Mouse (Mus musculus): ENCODE data around the gene Aqp1. TPM values are rescaled to one million over a fixed set of nuclear protein-coding genes. Genes with fewer than 3 reads are reported as not detected.
A peak's percentile ranks its signal among the peaks of the same experiment; 100 is the strongest.

Gene Aqp1
- total RNA-seq, 2 experiments from 2014 or later: 0.70 to 0.74 TPM

DNA sequence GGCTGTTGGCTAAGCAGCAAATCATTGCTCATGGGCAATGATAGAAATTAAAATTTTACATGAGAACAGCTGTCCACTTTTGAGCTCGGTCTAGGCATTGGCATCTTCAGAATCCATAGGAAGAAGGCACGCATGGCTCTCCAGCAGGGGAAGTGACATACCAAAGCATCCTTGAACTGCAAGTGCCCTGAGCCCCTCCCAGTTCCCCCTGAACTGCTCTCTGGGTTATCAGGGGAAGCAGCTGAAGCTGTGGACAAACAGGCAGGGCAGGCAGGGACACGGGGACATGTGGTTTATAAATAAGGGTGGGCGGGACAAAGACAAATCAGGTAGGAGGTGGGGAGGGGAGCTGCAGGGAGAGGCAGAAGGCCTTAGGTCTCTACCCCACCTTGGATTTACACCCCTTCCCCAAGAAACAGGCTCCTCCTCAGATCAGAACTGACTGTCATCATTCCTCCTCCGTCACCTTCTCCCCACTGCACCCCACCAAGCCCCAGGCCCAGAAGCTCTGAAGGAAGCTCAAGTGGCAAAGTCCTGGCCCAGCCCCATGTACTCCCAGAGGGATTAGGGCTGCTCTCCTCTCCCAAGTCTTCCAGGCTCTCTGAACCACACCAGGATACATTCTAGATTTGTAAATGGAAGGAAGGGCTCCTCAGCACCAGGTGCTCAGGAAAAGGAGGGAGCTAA is 19.9 kb downstream of the Aqp1 start:
- DNase-seq (ENCODE audit: extremely low spot score in 1 of 2, low spot score in 1 of 2): no peak

DNA sequence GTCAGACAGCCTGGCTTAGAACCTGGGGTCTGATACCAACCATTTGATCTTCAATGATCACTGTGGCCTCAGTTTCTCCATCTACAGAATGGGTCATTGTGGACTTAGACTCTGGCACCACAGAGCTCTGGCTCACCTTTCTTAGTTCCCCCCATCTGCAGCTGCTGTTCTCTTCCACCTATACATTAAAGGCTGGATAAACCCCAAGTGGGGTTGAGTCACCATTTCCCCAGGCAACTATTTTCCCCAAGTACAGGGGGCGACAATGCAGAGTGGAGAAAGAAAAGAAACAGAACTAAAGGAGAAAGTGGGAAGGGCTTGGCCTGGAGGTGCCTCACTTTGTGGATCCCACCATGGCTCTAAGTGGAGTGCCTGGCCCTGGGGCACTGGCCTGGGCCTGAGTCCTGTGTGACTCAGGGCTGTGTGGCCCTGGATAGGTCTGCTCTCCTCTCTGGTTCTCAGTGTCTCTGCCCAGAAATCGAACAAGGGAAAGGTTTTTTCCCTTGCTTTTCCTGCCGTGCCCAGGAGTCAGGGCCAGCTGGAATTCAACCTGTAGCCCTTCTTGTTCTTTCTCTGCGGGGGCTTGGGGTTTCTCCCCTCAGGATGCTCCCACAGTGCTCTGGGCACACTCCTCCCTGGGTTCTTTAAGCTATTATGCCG is 20.9 kb downstream of the Aqp1 start:
- no peak for DNase-seq (ENCODE audit: extremely low spot score in 1 of 2, low spot score in 1 of 2)

DNA sequence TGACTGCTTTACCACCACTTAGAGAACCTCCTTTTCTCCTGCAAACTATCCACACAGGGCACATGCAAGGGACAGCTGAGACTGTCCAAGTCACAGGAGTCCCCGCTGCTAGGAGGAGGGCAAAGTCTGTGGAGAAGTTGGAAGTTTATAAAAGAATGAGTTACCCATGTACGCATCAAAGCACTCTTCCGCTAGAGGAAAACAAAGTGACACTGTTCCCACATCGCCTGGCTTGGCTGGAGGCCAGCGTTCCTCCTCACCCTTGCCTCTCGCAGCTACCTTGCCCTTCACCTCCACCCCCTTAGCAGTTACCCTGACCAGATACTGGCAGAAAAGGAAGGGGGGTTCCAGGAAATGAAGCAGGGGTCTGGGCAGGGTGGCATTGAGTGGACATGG is 21.4 kb downstream of the Aqp1 start:
- no peak for DNase-seq (ENCODE audit: extremely low spot score in 1 of 2, low spot score in 1 of 2)

DNA sequence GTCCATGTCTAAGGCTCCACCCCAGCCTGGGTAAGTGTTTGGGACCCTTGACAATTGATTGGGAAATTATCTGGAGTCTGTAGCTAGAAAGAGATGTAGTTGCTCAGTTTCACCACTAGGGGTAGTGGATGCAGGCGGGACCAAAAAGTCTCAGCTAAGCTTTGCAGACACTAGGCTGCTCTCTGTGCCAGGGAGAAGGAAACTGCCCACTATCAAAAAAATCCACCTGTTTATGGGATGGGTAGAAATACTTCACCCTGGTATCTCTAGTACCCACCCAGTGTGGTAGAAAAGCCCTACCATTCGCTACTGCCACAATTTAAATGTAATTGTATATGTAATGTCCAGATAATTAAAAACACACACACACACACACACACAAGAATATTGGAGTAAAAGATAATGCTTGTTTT is 22.5 kb downstream of the Aqp1 start:
- DNase-seq (ENCODE audit: extremely low spot score in 1 of 2, low spot score in 1 of 2): no peak

DNA sequence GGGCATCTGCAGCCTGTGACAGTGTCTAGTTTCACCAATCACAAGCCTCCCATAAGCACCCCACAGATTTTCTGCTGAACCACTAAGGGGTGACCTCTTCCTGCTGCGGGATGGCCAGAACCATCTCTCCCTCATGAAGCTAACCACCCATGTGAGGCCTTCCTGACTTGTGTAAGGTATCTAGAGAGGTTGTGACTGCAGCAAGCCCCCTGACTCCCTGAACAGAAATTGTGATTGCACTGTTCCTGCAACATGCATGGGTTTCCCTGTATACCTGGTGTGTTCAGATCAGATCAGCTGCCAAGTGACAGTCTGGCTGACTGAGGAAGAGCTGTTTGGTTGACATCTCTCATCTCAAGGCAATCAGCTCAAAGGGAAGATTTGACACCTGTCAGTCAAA is 26.4 kb downstream of the Aqp1 start:
- DNase-seq (ENCODE audit: extremely low spot score in 1 of 2, low spot score in 1 of 2): no peak

DNA sequence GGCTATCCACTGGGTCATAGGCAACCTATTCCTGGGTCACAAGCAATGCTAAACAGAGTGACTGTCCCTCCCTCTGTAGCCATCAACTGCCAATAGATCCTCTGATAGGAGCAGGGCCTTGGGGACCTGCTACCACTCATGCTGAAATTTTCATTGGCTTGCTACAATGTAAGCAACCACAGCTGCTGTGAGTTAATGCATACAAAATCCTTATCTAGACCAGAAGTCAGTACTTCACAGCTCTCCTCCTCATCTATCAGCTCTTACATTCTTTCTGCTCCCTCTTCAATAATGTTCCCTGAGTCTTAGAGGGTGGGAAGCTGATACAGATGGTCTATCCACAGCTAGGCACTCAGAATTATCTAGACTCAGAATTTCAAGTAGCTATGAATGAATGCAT is 30.9 kb downstream of the Aqp1 start:
- DNase-seq (ENCODE audit: extremely low spot score in 1 of 2, low spot score in 1 of 2): no peak

DNA sequence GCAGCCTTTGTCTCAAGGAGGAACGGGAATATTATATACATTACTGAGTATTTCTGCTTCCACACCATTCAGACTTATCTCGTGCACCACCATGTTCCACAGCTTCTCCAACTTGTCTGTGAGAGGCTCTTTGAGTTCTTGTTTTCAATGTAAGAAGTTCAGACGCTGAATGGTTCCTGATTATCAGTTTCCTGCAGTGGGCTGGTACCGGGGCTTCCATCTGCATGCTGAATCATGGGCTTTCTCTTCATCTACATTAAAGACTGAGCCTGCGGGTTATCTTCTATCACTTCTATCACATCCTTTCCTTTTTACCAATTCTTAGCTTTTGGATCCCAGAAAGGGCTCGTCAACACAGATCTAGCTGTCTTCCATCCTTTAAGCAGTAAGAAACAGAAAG is 34.6 kb downstream of the Aqp1 start:
- DNase-seq (ENCODE audit: extremely low spot score in 1 of 2, low spot score in 1 of 2): no peak

DNA sequence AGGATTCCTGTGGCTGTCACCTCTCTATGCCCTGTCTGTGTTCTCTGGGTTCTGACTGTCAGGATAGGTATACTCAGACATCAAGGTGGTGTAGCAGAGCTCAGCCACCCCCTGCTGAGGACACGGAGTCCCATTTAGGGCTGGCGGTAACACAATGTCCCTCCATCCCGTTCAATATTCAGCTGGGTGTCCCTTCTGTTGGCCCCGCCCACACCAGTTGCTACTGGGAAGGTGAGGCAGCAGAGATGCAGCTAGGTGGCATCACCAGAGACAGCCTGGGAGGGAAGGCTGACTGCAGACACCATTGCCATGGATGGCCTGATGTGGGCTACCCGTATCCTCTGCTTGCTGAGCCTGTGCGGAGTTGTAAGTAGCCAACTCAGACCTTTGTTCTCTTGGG is 39.8 kb downstream of the Aqp1 start, which contains the start of gene Ghrhr:
Gene Ghrhr (plus strand): TSS at position 220 of the 400 bp plus-strand sequence.
- no peak for DNase-seq (ENCODE audit: extremely low spot score in 1 of 2, low spot score in 1 of 2)

DNA sequence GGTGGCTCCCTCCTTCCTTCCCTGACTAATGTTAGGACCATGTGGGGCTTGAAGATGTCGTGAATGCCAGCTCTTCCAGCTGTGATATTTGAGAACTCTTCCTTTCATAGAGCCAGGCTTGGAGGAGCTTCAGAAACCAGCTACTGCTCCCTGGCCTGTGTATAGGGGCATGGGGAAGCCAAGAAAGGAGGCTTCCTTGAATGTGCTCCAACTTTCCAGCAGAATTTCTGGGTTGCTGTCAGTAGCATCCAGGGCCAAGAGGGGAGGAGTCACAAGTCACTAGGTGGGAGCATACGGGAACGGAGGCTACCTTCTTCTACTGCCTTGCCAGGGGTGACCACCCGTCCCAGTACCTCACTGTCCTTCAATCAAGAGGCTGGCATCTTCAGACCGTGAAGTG is 40.3 kb downstream of the Aqp1 start:
- DNase-seq (ENCODE audit: extremely low spot score in 1 of 2, low spot score in 1 of 2): no peak

DNA sequence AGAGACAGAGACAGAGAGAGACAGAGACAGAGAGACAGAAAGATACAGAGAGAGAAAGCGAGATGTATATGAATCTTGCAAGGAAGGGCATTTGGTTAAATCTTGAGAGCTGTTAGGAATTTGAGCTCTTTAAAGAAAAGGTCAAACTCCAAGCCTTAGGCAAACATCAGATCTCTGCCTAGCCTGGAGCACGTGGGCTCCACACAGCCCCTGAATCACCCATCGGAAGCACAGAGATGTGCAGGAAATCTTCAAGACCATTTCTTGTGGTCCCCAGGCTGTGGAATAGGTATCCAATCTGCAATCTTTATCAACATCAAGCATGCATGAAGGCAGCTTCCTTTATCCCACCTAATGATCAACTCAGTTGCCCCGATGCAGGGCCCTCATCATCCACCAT is 41.2 kb downstream of the Aqp1 start:
- DNase-seq (ENCODE audit: extremely low spot score in 1 of 2, low spot score in 1 of 2): no peak

DNA sequence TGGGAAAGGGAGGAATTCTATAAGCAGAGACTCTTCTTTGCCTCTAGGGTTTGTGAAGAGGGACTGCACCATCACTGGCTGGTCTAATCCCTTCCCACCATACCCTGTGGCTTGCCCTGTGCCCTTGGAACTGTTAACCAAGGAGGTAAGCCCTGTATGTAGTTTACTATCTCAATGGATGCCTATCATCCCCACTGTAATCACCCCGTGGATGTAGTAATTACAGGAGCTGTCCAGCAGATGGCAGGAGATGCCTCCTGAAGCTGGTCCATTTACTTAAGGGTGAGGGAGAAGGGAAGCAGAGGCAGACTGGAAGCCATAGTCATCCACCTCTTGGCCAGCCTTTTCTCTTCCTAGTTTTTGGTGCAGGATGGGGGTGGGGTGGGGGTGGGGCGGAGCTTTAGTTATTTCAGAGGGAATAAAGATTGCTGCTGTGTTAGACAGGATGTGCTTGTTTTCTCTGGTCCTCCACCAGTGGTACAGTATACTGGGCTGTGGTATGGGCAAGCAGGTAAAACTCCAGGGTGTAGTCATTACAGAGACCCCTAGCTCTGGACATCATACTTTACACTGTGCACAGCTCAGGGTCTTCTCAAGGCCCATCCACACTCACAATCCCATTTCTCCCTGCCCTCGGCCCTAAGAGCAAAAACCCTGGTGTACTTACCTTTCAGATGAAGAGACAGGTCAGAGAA is 43.6 kb downstream of the Aqp1 start:
- DNase-seq (ENCODE audit: extremely low spot score in 1 of 2, low spot score in 1 of 2): peak in 1 of 2 experiments; percentile 66

DNA sequence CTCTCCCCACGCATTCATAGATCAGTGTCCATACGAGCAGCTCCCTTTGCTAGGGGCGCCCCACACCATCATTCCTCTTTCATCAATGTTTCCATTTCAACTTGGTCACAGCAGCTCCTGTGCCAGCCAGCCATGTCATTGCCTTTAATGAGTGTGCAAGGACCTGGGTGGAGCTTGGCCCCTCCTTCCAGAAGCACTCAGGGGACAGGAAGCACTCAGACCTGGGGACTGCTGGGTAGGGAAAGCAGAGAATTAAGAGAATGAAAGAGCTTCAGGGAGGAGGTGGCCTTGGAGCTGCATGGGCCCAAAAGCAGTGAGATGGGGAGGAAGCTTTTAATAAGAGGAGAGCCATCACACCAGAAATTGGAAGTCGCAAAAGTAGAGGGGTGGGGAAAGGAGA is 45.7 kb downstream of the Aqp1 start:
- DNase-seq (ENCODE audit: extremely low spot score in 1 of 2, low spot score in 1 of 2): no peak

DNA sequence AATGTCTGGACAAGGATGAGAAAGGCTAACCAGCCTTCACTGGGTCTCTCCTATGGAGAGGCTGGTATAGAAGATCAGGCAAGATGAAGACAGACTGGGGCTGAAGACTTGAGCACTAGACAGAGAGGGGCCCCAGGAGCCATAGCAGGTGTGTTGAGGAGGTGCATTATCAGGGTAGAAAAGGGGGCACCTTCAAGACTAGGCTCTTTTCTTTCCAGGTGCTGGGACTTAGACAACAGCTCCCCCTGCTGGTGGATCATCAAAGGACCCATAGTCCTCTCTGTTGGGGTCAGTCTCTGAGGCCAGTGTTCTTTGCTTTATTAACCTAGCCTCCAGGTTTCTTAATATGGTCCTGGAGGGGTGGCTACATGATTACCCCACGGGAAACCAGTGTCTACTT is 47.7 kb downstream of the Aqp1 start:
- peak in 1 of 2 experiments; percentile 77 for DNase-seq (ENCODE audit: extremely low spot score in 1 of 2, low spot score in 1 of 2)

DNA sequence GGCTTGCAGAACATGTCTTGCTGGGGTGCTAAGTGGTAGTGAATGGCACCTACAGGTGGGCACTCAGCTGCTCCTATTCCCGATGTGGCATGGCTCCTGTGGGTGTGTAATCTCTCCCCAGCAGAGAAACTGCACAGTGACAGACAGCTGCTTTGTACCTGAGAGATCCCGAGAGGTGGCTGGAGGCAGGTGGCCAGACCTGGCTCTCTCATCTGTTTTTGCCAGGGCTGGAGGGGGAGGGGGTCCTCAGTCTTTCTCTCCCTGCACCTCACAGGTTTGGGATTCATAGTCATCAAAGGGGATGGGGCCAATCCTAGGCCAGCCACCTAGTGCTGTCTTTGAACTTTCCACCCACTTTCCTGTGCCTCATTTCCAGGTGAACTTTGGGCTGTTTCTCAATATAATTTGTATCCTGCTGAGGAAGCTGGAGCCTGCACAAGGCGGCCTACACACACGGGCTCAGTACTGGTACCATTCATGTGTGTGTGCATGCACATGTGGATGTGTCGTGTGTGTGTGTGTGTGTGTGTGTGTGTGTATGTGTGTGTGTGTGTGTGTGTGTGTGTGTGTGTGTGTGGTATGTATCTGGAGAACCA is 48.2 kb downstream of the Aqp1 start:
- no peak for DNase-seq (ENCODE audit: extremely low spot score in 1 of 2, low spot score in 1 of 2)

DNA sequence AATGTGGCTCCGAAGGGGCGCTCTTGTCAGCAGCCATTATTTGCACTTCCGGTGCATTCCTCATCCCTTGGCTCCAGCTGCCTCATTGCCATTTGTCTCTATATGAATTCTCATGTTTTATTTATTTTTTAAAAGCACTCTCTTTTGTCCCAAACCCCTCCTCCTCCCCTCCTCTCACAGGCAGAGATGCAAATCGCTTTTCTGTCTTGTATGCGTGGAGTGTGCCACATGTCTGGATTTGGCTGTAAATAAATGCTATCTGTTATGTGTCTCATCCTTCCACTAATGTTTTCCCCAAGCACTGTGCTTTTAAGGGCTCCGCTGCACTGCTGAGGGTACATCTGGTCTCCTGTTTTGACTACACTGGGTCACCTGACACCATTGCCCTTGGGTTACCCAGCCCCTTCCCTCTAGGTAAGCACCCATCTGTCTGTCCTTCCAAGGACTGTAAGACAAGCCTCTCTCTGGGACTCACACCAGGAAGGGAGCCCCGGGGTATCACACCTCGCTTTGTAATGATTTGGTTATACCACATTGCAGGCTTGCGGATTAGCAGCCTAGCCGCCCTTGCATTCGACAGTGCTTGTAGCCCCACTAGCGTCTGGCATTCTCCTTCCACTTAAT is 52.4 kb downstream of the Aqp1 start:
- DNase-seq (ENCODE audit: extremely low spot score in 1 of 2, low spot score in 1 of 2): no peak

DNA sequence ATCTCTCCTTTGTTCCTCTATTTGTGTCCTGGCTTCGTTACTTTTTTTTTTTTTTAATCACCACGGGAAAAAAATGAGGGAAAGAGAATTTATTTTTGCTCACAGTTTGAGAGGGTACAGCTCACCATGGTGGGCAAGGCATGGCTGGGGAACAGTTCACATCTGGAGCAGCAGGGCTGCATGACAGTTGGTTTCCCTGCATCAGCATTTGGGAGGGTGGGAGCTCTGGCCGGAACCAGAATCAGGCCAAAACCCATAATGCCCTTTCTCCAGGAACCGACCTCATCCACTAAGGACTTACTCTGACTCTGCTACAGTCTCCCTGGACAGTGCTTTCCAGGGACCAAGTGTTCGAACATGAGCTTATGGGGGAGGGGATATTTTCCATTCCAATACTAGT is 53.1 kb downstream of the Aqp1 start:
- DNase-seq (ENCODE audit: extremely low spot score in 1 of 2, low spot score in 1 of 2): no peak

DNA sequence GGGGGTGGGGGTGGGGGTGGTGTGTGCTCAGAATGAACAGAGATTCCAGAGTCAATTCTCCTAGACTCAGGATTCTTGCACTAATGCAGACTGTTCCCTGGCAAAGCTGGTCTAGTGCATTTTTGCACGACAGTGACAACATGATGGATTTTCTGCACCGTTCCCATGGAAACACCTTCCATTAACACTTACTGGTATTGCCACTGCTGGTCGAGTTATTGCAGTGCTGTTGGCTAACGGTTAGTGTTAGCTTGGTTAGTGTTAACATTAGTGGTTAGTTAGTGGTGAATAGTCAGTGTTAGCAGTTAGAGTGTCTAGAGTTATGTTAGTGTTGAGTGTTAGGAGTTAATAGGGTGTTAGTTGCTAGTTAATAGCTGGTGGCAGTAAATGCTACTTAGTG is 55.6 kb downstream of the Aqp1 start:
- no peak for DNase-seq (ENCODE audit: extremely low spot score in 1 of 2, low spot score in 1 of 2)

DNA sequence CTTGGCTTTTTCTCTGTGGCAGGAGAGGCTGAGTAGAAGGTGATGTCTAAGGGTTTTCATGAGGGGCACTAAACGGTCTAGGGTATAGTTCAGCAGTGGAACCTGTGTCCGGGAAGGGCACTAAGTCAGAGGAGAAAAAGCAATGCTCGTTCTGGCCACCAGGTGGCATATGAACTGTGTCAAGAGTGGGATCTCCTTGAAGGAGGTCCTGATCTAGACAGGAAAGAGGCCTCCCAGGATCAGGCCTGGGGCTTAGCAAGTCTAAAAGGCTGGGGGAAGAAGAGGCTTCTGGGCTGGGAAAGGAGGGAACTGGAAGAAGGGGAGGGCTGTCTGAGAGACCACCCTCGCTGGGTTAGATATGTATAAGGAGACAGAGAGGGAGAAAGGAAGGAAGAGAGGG is 56.2 kb downstream of the Aqp1 start:
- peak; percentile 74 to 90 for DNase-seq (ENCODE audit: extremely low spot score in 1 of 2, low spot score in 1 of 2)

DNA sequence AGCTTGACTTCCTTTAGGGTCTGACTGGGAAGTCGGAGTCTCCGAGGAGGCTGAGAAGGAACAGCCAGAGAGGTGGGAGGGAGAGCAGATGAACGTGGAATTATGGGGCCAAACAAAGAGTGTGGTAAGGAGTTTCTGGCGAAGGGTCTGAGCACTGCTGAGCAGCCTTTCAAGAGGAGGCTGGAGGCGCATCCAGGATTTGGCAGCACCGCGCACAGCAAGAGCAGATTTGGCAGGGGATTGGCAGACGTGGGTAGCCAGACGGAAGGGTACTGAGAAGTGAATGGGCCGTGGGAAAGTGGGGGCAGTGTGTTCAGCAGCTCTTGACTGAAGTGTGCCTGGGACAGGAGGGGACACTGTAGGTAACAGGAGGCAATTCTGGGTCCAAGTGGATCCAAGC is 58.6 kb downstream of the Aqp1 start:
- DNase-seq (ENCODE audit: extremely low spot score in 1 of 2, low spot score in 1 of 2): peak in 1 of 2 experiments; percentile 52

DNA sequence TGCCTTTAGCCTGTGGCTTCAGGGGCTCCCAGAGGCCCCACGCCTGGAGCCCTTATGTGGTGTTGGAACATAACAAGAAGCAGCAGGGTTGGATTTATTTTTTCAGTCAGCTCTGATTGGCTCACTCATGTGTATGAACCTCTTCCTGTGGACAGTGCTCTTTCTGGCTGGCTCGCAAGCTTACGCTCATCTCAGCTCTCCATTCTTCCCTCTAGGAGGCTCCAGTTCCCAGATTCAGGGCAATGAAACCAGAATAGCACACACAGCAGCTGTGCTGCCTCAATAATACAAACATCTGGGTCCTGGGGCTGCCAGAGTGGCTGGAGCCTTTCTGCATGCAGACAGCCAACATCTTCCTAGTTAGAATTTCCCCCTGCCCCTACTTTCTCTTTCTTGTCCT is 59.9 kb downstream of the Aqp1 start:
- DNase-seq (ENCODE audit: extremely low spot score in 1 of 2, low spot score in 1 of 2): no peak

DNA sequence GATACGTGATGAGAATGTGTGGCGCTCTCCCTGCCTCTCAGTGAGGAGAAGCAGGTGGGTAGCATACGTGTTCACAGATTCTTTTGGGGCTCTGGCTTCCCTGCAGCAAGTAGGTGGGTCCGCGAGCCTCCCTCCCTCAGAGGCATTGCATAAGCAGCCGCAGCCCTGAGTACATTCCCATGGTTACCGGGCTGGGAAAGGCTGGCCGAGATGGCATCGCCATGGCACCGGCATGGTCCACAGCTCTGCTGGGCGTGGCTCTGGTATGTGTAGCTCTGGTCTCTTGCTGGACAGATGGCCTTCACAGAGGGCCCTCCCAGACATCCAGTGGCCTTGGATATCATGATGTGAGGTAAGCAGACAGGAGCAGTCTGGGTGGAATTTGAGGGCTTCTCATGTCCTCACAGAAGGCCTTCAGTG is 60.4 kb downstream of the Aqp1 start:
- peak; percentile 49 to 66 for DNase-seq (ENCODE audit: extremely low spot score in 1 of 2, low spot score in 1 of 2)
